Mouse (Mus musculus) C2C12 (cell line): ENCODE data around the gene Acap1.

Experiments used
- CTCF ChIP-seq: IDR thresholded peaks from one replicate; pipeline ENCODE4 v1.5.1; 2011; ENCODE audit not compliant: control insufficient read depth, insufficient read depth, insufficient read length
- FOSL1 ChIP-seq: IDR thresholded peaks from one replicate; pipeline ENCODE4 v1.8.0; 2011; ENCODE audit warnings: mild to moderate bottlenecking, low read length; ENCODE audit not compliant: poor library complexity, insufficient read depth, severe bottlenecking
- MAX ChIP-seq: IDR thresholded peaks from one replicate; pipeline ENCODE4 v1.6.1; 2011; ENCODE audit warnings: mild to moderate bottlenecking, control low read depth
- MYOD1 ChIP-seq: IDR thresholded peaks from one replicate; pipeline ENCODE4 v1.6.1; 2011; ENCODE audit warnings: low read depth; ENCODE audit not compliant: control insufficient read depth, insufficient read length

GRCm38 (mm10) chr11:69940962-69941361 is 45.6 kb upstream of the Acap1 start:
- TF ChIP-seq MAX, result no peak
- TF ChIP-seq CTCF, result no peak
- TF ChIP-seq FOSL1, result no peak
- TF ChIP-seq MYOD1, result no peak
